19 mouse cellular contexts compared by ENCODE assay signal in genomic region chr17:70806600-70806999, GRCm38 (mm10). TPM values are rescaled to one million over a fixed set of nuclear protein-coding genes. Genes with fewer than 3 reads are reported as not detected.
DNase-seq lines count a peak whose midpoint lies in the region; TF ChIP-seq lines count a peak whose summit lies in the region.
"Had no signal": no experiment of that assay in that cellular context is flagged by ENCODE, and none has a peak within 500 bp of the region (broad histone marks: within the 10 kb centered on the region; RNA-seq: fewer than 3 reads in every experiment).

No protein-coding gene starts in this region.

- peak; percentile 43 for DNase-seq in adrenal gland, postnatal 14 days
- DNase-seq in adrenal gland, adult 8-10 months: no peak
- DNase-seq in ES-CJ7 (ENCODE audit: low read depth, low spot score): peak; percentile 94
- DNase-seq in adrenal gland, postnatal 36 days: peak; percentile 32 to 37
- no peak for DNase-seq in right cerebral cortex, postnatal 36 days (ENCODE audit: low spot score in 2 of 2)
- DNase-seq: cerebellum, adult 11-12 months; cerebellum, adult 9-10 months; cerebellum, postnatal 25 days; gastrocnemius, postnatal 10 days; heart, adult 18-20 months; heart, postnatal 10 days; heart, postnatal 4 days; kidney, adult 18-20 months had no signal

- peak overlapping the region; percentile 76; the same call in 1 of the 2 replicates for H3K4me3 ChIP-seq in E14TG2a.4 (replicated peaks; ENCODE audit: low read length)
- H3K4me3 ChIP-seq: embryonic facial prominence, embryonic 12.5 days; forebrain, embryonic 15.5 days; heart, embryonic 10.5 days; hindbrain, embryonic 12.5 days had no signal

- H3K4me1 ChIP-seq in E14TG2a.4 (replicated peaks; ENCODE audit: low read depth, low read length): peaks cover 69% of the 10 kb centered on the region
- H3K4me1 ChIP-seq: forebrain, embryonic 15.5 days; heart, embryonic 10.5 days; hindbrain, embryonic 12.5 days had no signal

- peaks cover 26% of the 10 kb centered on the region for H3K36me3 ChIP-seq in E14TG2a.4 (ENCODE audit: insufficient read depth, low read length)
- H3K36me3 ChIP-seq: embryonic facial prominence, embryonic 12.5 days; forebrain, embryonic 15.5 days; heart, embryonic 10.5 days; hindbrain, embryonic 12.5 days had no signal

- TF ChIP-seq CTCF in E14TG2a.4 (conservative IDR thresholded peaks at IDR 0.05; ENCODE audit: low read length): no peak

- H3K9me3 ChIP-seq in E14TG2a.4 (ENCODE audit: low read length): no peaks in the 10 kb centered on the region
- H3K9me3 ChIP-seq: embryonic facial prominence, embryonic 12.5 days; forebrain, embryonic 15.5 days; heart, embryonic 10.5 days; hindbrain, embryonic 12.5 days had no signal

- H3K27me3 ChIP-seq in E14TG2a.4 (ENCODE audit: insufficient read depth, low read length): no peaks in the 10 kb centered on the region
- H3K27me3 ChIP-seq: CH12.LX; embryonic facial prominence, embryonic 12.5 days; forebrain, embryonic 15.5 days; hindbrain, embryonic 12.5 days had no signal

RNA-seq across cellular contexts. Expression of gene Tgif1, which starts 46.7 kb away (rescaled TPM):
- 45.9 and 50.8 TPM in 2 replicates for total RNA-seq in adrenal gland, postnatal 14 days (2021)
- 10 to 100 TPM; 45.8 to 61.5 (median 60.5) TPM for total RNA-seq in adrenal gland, adult 8-10 months (2022)
- 10 to 100 TPM; 42.0 to 48.8 TPM for total RNA-seq in adrenal gland, postnatal 36 days (2021)

Comparison
In these comparisons a context has a peak if more than half of its experiments do, and no peak if none do; other contexts are left out.
1. DNase-seq: peak in adrenal gland, postnatal 14 days (single experiment), ES-CJ7 (single experiment) and adrenal gland, postnatal 36 days (2 of 2); none in adrenal gland, adult 8-10 months (single experiment) and right cerebral cortex, postnatal 36 days (0 of 2).